Mouse (Mus musculus) ES-E14 (cell line): ENCODE data around the gene Plekho1.

ENCODE experiments used
- CHD2 ChIP-seq: IDR thresholded peaks from 2 replicates; pipeline ENCODE4 v1.6.1; 2014; ENCODE audit warnings: mild to moderate bottlenecking, low read depth, low read length, inconsistent platforms
- HCFC1 ChIP-seq: IDR thresholded peaks from 2 replicates; pipeline ENCODE4 v1.6.1; 2012; ENCODE audit warnings: low read length, inconsistent platforms, borderline replicate concordance; ENCODE audit not compliant: insufficient read depth
- MAFK ChIP-seq: IDR thresholded peaks from 2 replicates; pipeline ENCODE4 v1.6.1; 2014; ENCODE audit warnings: mild to moderate bottlenecking, low read depth, low read length, inconsistent platforms; ENCODE audit not compliant: insufficient read depth
- ZC3H11A ChIP-seq: IDR thresholded peaks from 2 replicates; pipeline ENCODE4 v1.6.1; 2012; ENCODE audit warnings: low read depth, mild to moderate bottlenecking, inconsistent platforms, low read length, borderline replicate concordance
- ZNF384 ChIP-seq: IDR thresholded peaks from 2 replicates; pipeline ENCODE4 v1.6.1; 2012; ENCODE audit warnings: low read depth, low read length, inconsistent platforms

- TF ChIP-seq ZC3H11A (no peak), CHD2 (no peak), HCFC1 (no peak), MAFK (no peak), ZNF384 (no peak)
Measured at GRCm38 (mm10) chr3:96038851-96039250, 43.0 kb upstream of the Plekho1 start.
